Mouse (Mus musculus) liver, embryonic 14.5 days (tissue): ENCODE measurements at regions not wholly inside any gene's neighbourhood (a gene's known extent, or its start where the extent isn't known, plus 50 kb on each side); places are given as distances from the start of the nearest gene placed in this dataset.

Source experiments
- CTCF ChIP-seq: IDR thresholded peaks from 2 replicates; pipeline ENCODE4 v1.5.1; 2016; ENCODE audit warnings: antibody characterized with exemption, low read depth, control low read depth
- EP300 ChIP-seq: IDR thresholded peaks from 2 replicates; pipeline ENCODE4 v1.6.1; 2016; ENCODE audit warnings: antibody characterized with exemption, low read depth

GRCm38 (mm10) chr15:5302403-5302802 is 58.4 kb upstream of the Ptger4 start:
- TF ChIP-seq CTCF (no peak), EP300 (no peak)
